Mouse (Mus musculus) ES-E14 (cell line): ENCODE measurements around the gene Skap1. TPM values are rescaled to one million over a fixed set of nuclear protein-coding genes. Genes with fewer than 3 reads are reported as not detected.

ENCODE experiments used
- DNase-seq: peaks from one replicate; pipeline ENCODE4 v3.0.0-alpha.2; 2013; ENCODE audit warnings: low read depth, low spot score
- H3K27ac ChIP-seq: 2 replicates; pipeline ENCODE4 v1.5.1; 2012; ENCODE audit warnings: low read depth, mild to moderate bottlenecking, low read length, moderate library complexity, mixed read lengths; ENCODE audit not compliant: poor library complexity, insufficient read depth, severe bottlenecking
- H3K36me3 ChIP-seq: 2 replicates; pipeline ENCODE4 v1.6.1; 2012; ENCODE audit warnings: mild to moderate bottlenecking, low read length, moderate library complexity, mixed read lengths; ENCODE audit not compliant: control insufficient read depth, poor library complexity, insufficient read depth, severe bottlenecking
- H3K4me1 ChIP-seq, 2 experiments: fragments of 150-350 bp in 1 of 2; sonication (generic) in 1 of 2; 2 replicates each; pipeline ENCODE4 v1.6.1; 2012; ENCODE audit warnings: low read length in 2 of 2, mild to moderate bottlenecking in 1 of 2, mixed read lengths in 1 of 2; ENCODE audit not compliant: control insufficient read depth in 2 of 2, insufficient read depth in 2 of 2, poor library complexity in 1 of 2
- H3K4me3 ChIP-seq, 2 experiments: fragments of 150-350 bp in 1 of 2; sonication (generic) in 1 of 2; 2 replicates each; pipeline ENCODE4 v1.5.1; 2012; ENCODE audit warnings: low read length in 2 of 2, low read depth in 1 of 2, mild to moderate bottlenecking in 1 of 2, mixed read lengths in 1 of 2; ENCODE audit not compliant: insufficient read depth in 1 of 2, poor library complexity in 1 of 2, severe bottlenecking in 1 of 2
- H3K9ac ChIP-seq: 2 replicates; pipeline ENCODE4 v1.6.1; 2012; ENCODE audit warnings: low read depth, mild to moderate bottlenecking, low read length, mixed read lengths; ENCODE audit not compliant: poor library complexity, insufficient read depth, severe bottlenecking
- H3K9me3 ChIP-seq: fragments of 150-350 bp; sonication (generic); 2 replicates; pipeline ENCODE4 v1.6.1; 2012; ENCODE audit warnings: low read depth, mild to moderate bottlenecking, low read length; ENCODE audit not compliant: control insufficient read depth, insufficient read depth
- CHD2 ChIP-seq: IDR thresholded peaks from 2 replicates; pipeline ENCODE4 v1.6.1; 2014; ENCODE audit warnings: mild to moderate bottlenecking, low read depth, low read length, inconsistent platforms
- HCFC1 ChIP-seq: IDR thresholded peaks from 2 replicates; pipeline ENCODE4 v1.6.1; 2012; ENCODE audit warnings: low read length, inconsistent platforms, borderline replicate concordance; ENCODE audit not compliant: insufficient read depth
- MAFK ChIP-seq: IDR thresholded peaks from 2 replicates; pipeline ENCODE4 v1.6.1; 2014; ENCODE audit warnings: mild to moderate bottlenecking, low read depth, low read length, inconsistent platforms; ENCODE audit not compliant: insufficient read depth
- ZC3H11A ChIP-seq: IDR thresholded peaks from 2 replicates; pipeline ENCODE4 v1.6.1; 2012; ENCODE audit warnings: low read depth, mild to moderate bottlenecking, inconsistent platforms, low read length, borderline replicate concordance
- ZNF384 ChIP-seq: IDR thresholded peaks from 2 replicates; pipeline ENCODE4 v1.6.1; 2012; ENCODE audit warnings: low read depth, low read length, inconsistent platforms
- in situ Hi-C, 2 experiments: fragments of 600-800 bp; cut with MboI; formaldehyde crosslinking; loops; one replicate each; pipeline ENCODE4 v1.15.1; 2025; ENCODE audit warnings: low sequenced_read_pairs in 2 of 2, inconsistent platforms in 1 of 2; ENCODE audit not compliant: unreplicated experiment in 2 of 2
- total RNA-seq: library from RNA; depleted of rRNA; stranded (reverse); fragments of 300-350 nt; gene quantifications from 2 replicates; pipeline ENCODE4 v1.2.3, GENCODE M21; 2012

Skap1 gene
- total RNA-seq, 1 experiment, result 0.40 TPM

GRCm38 (mm10) chr11:96631521-96631920, 167.1 kb downstream of the Skap1 start:
- TF ChIP-seq ZC3H11A, result no peak
- no peak for TF ChIP-seq CHD2
- no peak for TF ChIP-seq HCFC1
- no peak for TF ChIP-seq ZNF384
- TF ChIP-seq MAFK, result no peak
- no peak for DNase-seq

GRCm38 (mm10) chr11:96637927-96638326, 173.5 kb downstream of the Skap1 start:
- Histone ChIP-seq H3K27ac (no peak overlapping the region), H3K36me3 (no peaks in the 10 kb centered on the region), H3K4me1 (no peaks in the 10 kb centered on the region), H3K9me3 (no peaks in the 10 kb centered on the region), H3K9ac (no peak overlapping the region), H3K4me3 (no peak overlapping the region)
- DNase-seq, result no peak
- TF ChIP-seq HCFC1, result no peak
- no peak for TF ChIP-seq ZNF384
- no peak for TF ChIP-seq ZC3H11A
- no peak for TF ChIP-seq CHD2
- no peak for TF ChIP-seq MAFK
- in situ Hi-C loops, result no loop called here

More at GRCm38 (mm10) chr11:96631521-96631920, 167.1 kb downstream of the Skap1 start:
- no peaks in the 10 kb centered on the region for H3K36me3 ChIP-seq
- H3K9ac ChIP-seq, result no peak overlapping the region
- H3K4me3 ChIP-seq, result no peak overlapping the region
- H3K9me3 ChIP-seq, result no peaks in the 10 kb centered on the region
- no peak overlapping the region for H3K27ac ChIP-seq
- H3K4me1 ChIP-seq, result no peaks in the 10 kb centered on the region
- in situ Hi-C loops, result no loop called here

- in situ Hi-C loops, result no loop called here
- TF ChIP-seq HCFC1, result no peak
- no peak for TF ChIP-seq ZC3H11A
- TF ChIP-seq CHD2, result no peak
- TF ChIP-seq MAFK, result no peak
- TF ChIP-seq ZNF384, result no peak
- Histone ChIP-seq H3K36me3 (no peaks in the 10 kb centered on the region), H3K4me3 (no peak overlapping the region), H3K27ac (no peak overlapping the region), H3K9ac (no peak overlapping the region), H3K9me3 (no peaks in the 10 kb centered on the region), H3K4me1 (no peaks in the 10 kb centered on the region)
- no peak for DNase-seq
These were observed 175.4 kb downstream of the Skap1 start for GRCm38 (mm10) chr11:96639805-96640204.

- Histone ChIP-seq H3K36me3 (no peaks in the 10 kb centered on the region), H3K4me3 (no peak overlapping the region), H3K27ac (no peak overlapping the region), H3K4me1 (no peaks in the 10 kb centered on the region), H3K9me3 (no peaks in the 10 kb centered on the region), H3K9ac (no peak overlapping the region)
- TF ChIP-seq MAFK, result no peak
- no peak for TF ChIP-seq HCFC1
- peak; percentile 58; the same call in 1 of the 2 replicates for TF ChIP-seq CHD2
- TF ChIP-seq ZNF384, result no peak
- TF ChIP-seq ZC3H11A, result no peak
- in situ Hi-C loops, result no loop called here
- no peak for DNase-seq
These were observed 178.1 kb downstream of the Skap1 start for GRCm38 (mm10) chr11:96642173-96643140.

- Histone ChIP-seq H3K4me3 (no peak overlapping the region), H3K9ac (no peak overlapping the region), H3K4me1 (no peaks in the 10 kb centered on the region), H3K27ac (no peak overlapping the region), H3K9me3 (no peaks in the 10 kb centered on the region), H3K36me3 (no peaks in the 10 kb centered on the region)
- in situ Hi-C loops, result no loop called here
- DNase-seq, result no peak
- TF ChIP-seq ZC3H11A (no peak), MAFK (no peak), HCFC1 (no peak), ZNF384 (no peak), CHD2 (no peak)
These were observed 180.6 kb downstream of the Skap1 start for GRCm38 (mm10) chr11:96644969-96645368.
